Mouse (Mus musculus) embryonic facial prominence, embryonic 12.5 days (tissue): Measurements from ENCODE around the gene Tmcc1. TPM values are rescaled to one million over a fixed set of nuclear protein-coding genes. Genes with fewer than 3 reads are reported as not detected.

Source experiments
- ATAC-seq: fragments of 200-750 bp; cut with Nextera tagmentation; 2 replicates; pipeline ENCODE4 v1.8.0; 2017; ENCODE audit not compliant: insufficient number of reproducible peaks, insufficient read depth, low FRiP score, low TSS enrichment
- H3K27ac ChIP-seq: fragments of 300-500 bp; sonication (generic); 2 replicates; pipeline ENCODE4 v1.5.1; 2016; ENCODE audit warnings: mild to moderate bottlenecking
- H3K27me3 ChIP-seq: fragments of 300-500 bp; sonication (generic); 2 replicates; pipeline ENCODE4 v1.6.1; 2016; ENCODE audit warnings: mild to moderate bottlenecking, moderate library complexity
- H3K36me3 ChIP-seq: fragments of 300-500 bp; sonication (generic); 2 replicates; pipeline ENCODE4 v1.6.1; 2016; ENCODE audit warnings: mild to moderate bottlenecking
- H3K4me1 ChIP-seq: fragments of 300-500 bp; sonication (generic); 2 replicates; pipeline ENCODE4 v1.6.1; 2016
- H3K4me2 ChIP-seq: fragments of 300-500 bp; sonication (generic); replicated peaks from 2 replicates; pipeline ENCODE4 v1.6.1; 2016; ENCODE audit warnings: mild to moderate bottlenecking, moderate library complexity
- H3K4me3 ChIP-seq: fragments of 300-500 bp; sonication (generic); 2 replicates; pipeline ENCODE4 v1.5.1; 2016; ENCODE audit warnings: mild to moderate bottlenecking
- H3K9ac ChIP-seq: fragments of 300-500 bp; sonication (generic); 2 replicates; pipeline ENCODE4 v1.6.1; 2016; ENCODE audit warnings: mild to moderate bottlenecking, moderate library complexity
- H3K9me3 ChIP-seq: fragments of 300-500 bp; sonication (generic); 2 replicates; pipeline ENCODE4 v1.6.1; 2016; ENCODE audit warnings: mild to moderate bottlenecking, moderate library complexity
- WGBS: fragments of 180-500 bp; shearing (Covaris S2); methylation state at CpG from one replicate; pipeline ENCODE4 v1.1.7; 2016; 5-methylcytosine and 5-hydroxymethylcytosine counted together
- polyA plus RNA-seq: library from polyadenylated mRNA; unstranded; fragments of >200 nt; fragmentation: Nextera tagmentation; extraction: Ambion mirVana; gene quantifications from 2 replicates; pipeline ENCODE4 v1.2.1, GENCODE M21; 2016

Gene Tmcc1
- polyA plus RNA-seq, 1 experiment from 2014 or later, result 19.5 TPM

GRCm38 (mm10) chr6:116107471-116108358, 85.6 kb downstream of the Tmcc1 start:
- peak overlapping the region; percentile 57 for H3K4me3 ChIP-seq
- H3K9ac ChIP-seq, result peak overlapping the region; percentile 62
- no peaks in the 10 kb centered on the region for H3K36me3 ChIP-seq
- WGBS, result 2% methylated on average over 29 of the region's 29 CpGs
- ATAC-seq, result peak; percentile 86
- no peaks in the 10 kb centered on the region for H3K9me3 ChIP-seq
- H3K27me3 ChIP-seq, result no peaks in the 10 kb centered on the region
- H3K4me2 ChIP-seq, result peak overlapping the region; percentile 90
- no peaks in the 10 kb centered on the region for H3K4me1 ChIP-seq
- peak overlapping the region; percentile 80 for H3K27ac ChIP-seq

GRCm38 (mm10) chr6:116106967-116107470, 86.3 kb downstream of the Tmcc1 start:
- Histone ChIP-seq H3K36me3 (no peaks in the 10 kb centered on the region), H3K4me1 (no peaks in the 10 kb centered on the region), H3K27me3 (no peaks in the 10 kb centered on the region), H3K27ac (peak overlapping the region; percentile 80), H3K4me2 (peak overlapping the region; percentile 90), H3K9me3 (no peaks in the 10 kb centered on the region), H3K9ac (peak overlapping the region; percentile 62), H3K4me3 (peak overlapping the region; percentile 57)
- 5% methylated on average over 6 of the region's 6 CpGs for WGBS
- no peak for ATAC-seq

- ATAC-seq, result no peak
- Histone ChIP-seq H3K4me1 (no peaks in the 10 kb centered on the region), H3K9ac (no peak overlapping the region), H3K4me2 (no peak overlapping the region), H3K9me3 (no peaks in the 10 kb centered on the region), H3K27me3 (no peaks in the 10 kb centered on the region), H3K27ac (no peak overlapping the region), H3K4me3 (no peak overlapping the region), H3K36me3 (no peaks in the 10 kb centered on the region)
- WGBS, result 92% methylated on average over 2 of the region's 2 CpGs
These were observed 95.7 kb downstream of the Tmcc1 start for GRCm38 (mm10) chr6:116097579-116097978.

GRCm38 (mm10) chr6:116089402-116089801, 103.9 kb downstream of the Tmcc1 start:
- Histone ChIP-seq H3K9ac (no peak overlapping the region), H3K9me3 (no peaks in the 10 kb centered on the region), H3K27me3 (no peaks in the 10 kb centered on the region), H3K4me1 (no peaks in the 10 kb centered on the region), H3K4me2 (no peak overlapping the region), H3K36me3 (no peaks in the 10 kb centered on the region), H3K4me3 (no peak overlapping the region), H3K27ac (no peak overlapping the region)
- ATAC-seq, result no peak

GRCm38 (mm10) chr6:116086036-116086435, 107.2 kb downstream of the Tmcc1 start:
- Histone ChIP-seq H3K4me2 (no peak overlapping the region), H3K36me3 (no peaks in the 10 kb centered on the region)
- WGBS, result 92% methylated on average over 1 of the region's 1 CpGs

GRCm38 (mm10) chr6:116082239-116082638, 111.0 kb downstream of the Tmcc1 start:
- H3K4me3 ChIP-seq, result no peak overlapping the region
- no peak overlapping the region for H3K4me2 ChIP-seq
- H3K9ac ChIP-seq, result no peak overlapping the region
- H3K36me3 ChIP-seq, result no peaks in the 10 kb centered on the region
- H3K9me3 ChIP-seq, result no peaks in the 10 kb centered on the region
- no peak for ATAC-seq
- H3K4me1 ChIP-seq, result no peaks in the 10 kb centered on the region
- WGBS, result 54% methylated on average over 1 of the region's 1 CpGs
- no peak overlapping the region for H3K27ac ChIP-seq
- no peaks in the 10 kb centered on the region for H3K27me3 ChIP-seq

More at GRCm38 (mm10) chr6:116086036-116086435, 107.2 kb downstream of the Tmcc1 start:
- Histone ChIP-seq H3K4me1 (no peaks in the 10 kb centered on the region), H3K9me3 (no peaks in the 10 kb centered on the region), H3K9ac (no peak overlapping the region), H3K27ac (no peak overlapping the region), H3K4me3 (no peak overlapping the region), H3K27me3 (no peaks in the 10 kb centered on the region)
- no peak for ATAC-seq

GRCm38 (mm10) chr6:116081375-116081774, 111.9 kb downstream of the Tmcc1 start:
- H3K4me1 ChIP-seq, result no peaks in the 10 kb centered on the region
- no peaks in the 10 kb centered on the region for H3K9me3 ChIP-seq
- H3K27ac ChIP-seq, result no peak overlapping the region
- H3K9ac ChIP-seq, result no peak overlapping the region
- WGBS, result 66% methylated on average over 2 of the region's 2 CpGs
- ATAC-seq, result no peak
- H3K4me2 ChIP-seq, result no peak overlapping the region
- no peaks in the 10 kb centered on the region for H3K36me3 ChIP-seq
- no peaks in the 10 kb centered on the region for H3K27me3 ChIP-seq
- H3K4me3 ChIP-seq, result no peak overlapping the region

- Histone ChIP-seq H3K9me3 (no peaks in the 10 kb centered on the region), H3K4me2 (no peak overlapping the region), H3K27ac (no peak overlapping the region), H3K27me3 (no peaks in the 10 kb centered on the region), H3K4me3 (no peak overlapping the region), H3K4me1 (no peaks in the 10 kb centered on the region), H3K36me3 (no peaks in the 10 kb centered on the region), H3K9ac (no peak overlapping the region)
- ATAC-seq, result no peak
- WGBS, result 83% methylated on average over 5 of the region's 5 CpGs
These were observed 112.5 kb downstream of the Tmcc1 start for GRCm38 (mm10) chr6:116080756-116081155.

- no peaks in the 10 kb centered on the region for H3K36me3 ChIP-seq
These were observed 115.7 kb downstream of the Tmcc1 start for GRCm38 (mm10) chr6:116077608-116078007.

GRCm38 (mm10) chr6:116074892-116075291, 118.4 kb downstream of the Tmcc1 start:
- Histone ChIP-seq H3K4me3 (no peak overlapping the region), H3K36me3 (no peaks in the 10 kb centered on the region), H3K27ac (no peak overlapping the region)

More at GRCm38 (mm10) chr6:116077608-116078007, 115.7 kb downstream of the Tmcc1 start:
- H3K4me3 ChIP-seq, result no peak overlapping the region
- no peaks in the 10 kb centered on the region for H3K4me1 ChIP-seq
- no peak overlapping the region for H3K4me2 ChIP-seq
- H3K27ac ChIP-seq, result no peak overlapping the region
- H3K9ac ChIP-seq, result no peak overlapping the region
- no peak for ATAC-seq
- H3K9me3 ChIP-seq, result no peaks in the 10 kb centered on the region
- H3K27me3 ChIP-seq, result no peaks in the 10 kb centered on the region
- 52% methylated on average over 3 of the region's 3 CpGs for WGBS

GRCm38 (mm10) chr6:116073610-116074009, 119.7 kb downstream of the Tmcc1 start:
- Histone ChIP-seq H3K4me1 (no peaks in the 10 kb centered on the region), H3K9ac (no peak overlapping the region), H3K4me2 (no peak overlapping the region), H3K4me3 (no peak overlapping the region), H3K36me3 (no peaks in the 10 kb centered on the region), H3K27me3 (no peaks in the 10 kb centered on the region), H3K9me3 (no peaks in the 10 kb centered on the region), H3K27ac (no peak overlapping the region)
- 90% methylated on average over 4 of the region's 4 CpGs for WGBS
- no peak for ATAC-seq

More at GRCm38 (mm10) chr6:116074892-116075291, 118.4 kb downstream of the Tmcc1 start:
- Histone ChIP-seq H3K4me2 (no peak overlapping the region), H3K27me3 (no peaks in the 10 kb centered on the region), H3K9me3 (no peaks in the 10 kb centered on the region), H3K4me1 (no peaks in the 10 kb centered on the region), H3K9ac (no peak overlapping the region)
- no peak for ATAC-seq

- no peak overlapping the region for H3K4me3 ChIP-seq
- no peaks in the 10 kb centered on the region for H3K36me3 ChIP-seq
These were observed 120.5 kb downstream of the Tmcc1 start for GRCm38 (mm10) chr6:116072746-116073261.

More at GRCm38 (mm10) chr6:116072746-116073261, 120.5 kb downstream of the Tmcc1 start:
- H3K4me2 ChIP-seq, result no peak overlapping the region
- peak overlapping the region; percentile 31; the same call in 1 of the 2 replicates for H3K27ac ChIP-seq
- H3K27me3 ChIP-seq, result no peaks in the 10 kb centered on the region
- H3K9ac ChIP-seq, result no peak overlapping the region
- no peaks in the 10 kb centered on the region for H3K9me3 ChIP-seq
- H3K4me1 ChIP-seq, result no peaks in the 10 kb centered on the region
- no peak for ATAC-seq
- WGBS, result 78% methylated on average over 8 of the region's 8 CpGs
